Mouse (Mus musculus) lung, embryonic 15.5 days (tissue): ENCODE measurements around the gene Dpf2. TPM values are rescaled to one million over a fixed set of nuclear protein-coding genes. Genes with fewer than 3 reads are reported as not detected.

Experiments used
- ATAC-seq: fragments of 200-750 bp; cut with Nextera tagmentation; 2 replicates; pipeline ENCODE4 v1.8.0; 2017; ENCODE audit warnings: moderate number of reproducible peaks, borderline replicate concordance; ENCODE audit not compliant: low FRiP score, low TSS enrichment; ENCODE audit errors: extremely low read depth
- H3K27ac ChIP-seq: fragments of 300-500 bp; sonication (generic); 2 replicates; pipeline ENCODE4 v1.5.1; 2015; ENCODE audit warnings: moderate library complexity, mild to moderate bottlenecking, inconsistent platforms
- H3K27me3 ChIP-seq: fragments of 300-500 bp; sonication (generic); 2 replicates; pipeline ENCODE4 v1.6.1; 2015; ENCODE audit warnings: inconsistent platforms
- H3K36me3 ChIP-seq: fragments of 300-500 bp; sonication (generic); 2 replicates; pipeline ENCODE4 v1.6.1; 2015; ENCODE audit warnings: inconsistent platforms
- H3K4me1 ChIP-seq: fragments of 300-500 bp; sonication (generic); 2 replicates; pipeline ENCODE4 v1.6.1; 2015; ENCODE audit warnings: inconsistent platforms
- H3K4me2 ChIP-seq: fragments of 300-500 bp; sonication (generic); 2 replicates; pipeline ENCODE4 v1.6.1; 2015; ENCODE audit warnings: inconsistent platforms, mild to moderate bottlenecking, moderate library complexity
- H3K4me3 ChIP-seq: fragments of 300-500 bp; sonication (generic); 2 replicates; pipeline ENCODE4 v1.5.1; 2015; ENCODE audit warnings: mild to moderate bottlenecking, inconsistent platforms
- H3K9ac ChIP-seq: fragments of 300-500 bp; sonication (generic); 2 replicates; pipeline ENCODE4 v1.6.1; 2015; ENCODE audit warnings: inconsistent platforms
- H3K9me3 ChIP-seq: fragments of 300-500 bp; sonication (generic); 2 replicates; pipeline ENCODE4 v1.6.1; 2016; ENCODE audit warnings: inconsistent platforms
- WGBS: fragments of 180-500 bp; shearing (Covaris S2); methylation state at CpG from one replicate; pipeline ENCODE4 v1.1.7; 2015; 5-methylcytosine and 5-hydroxymethylcytosine counted together
- polyA plus RNA-seq: library from polyadenylated mRNA; unstranded; fragments of >200 nt; fragmentation: Nextera tagmentation; extraction: Ambion mirVana; gene quantifications from 2 replicates; pipeline ENCODE4 v1.2.1, GENCODE M21; 2015

Gene Dpf2
- polyA plus RNA-seq, 1 experiment from 2014 or later = 147 TPM

GRCm38 (mm10) chr19:5945891-5946290 is 33.1 kb upstream of the Dpf2 start:
- no peaks in the 10 kb centered on the region for H3K9me3 ChIP-seq
- H3K4me2 ChIP-seq = 0 out of 2 replicates have a peak overlapping the region, but pooled peaks have one; percentile 3
- H3K4me1 ChIP-seq = peaks cover 29% of the 10 kb centered on the region
- ATAC-seq = no peak; the same call in 1 of the 2 replicates
- H3K36me3 ChIP-seq = peaks cover 42% of the 10 kb centered on the region
- H3K27ac ChIP-seq = peak overlapping the region; percentile 81
- WGBS = 29% methylated on average over 8 of the region's 8 CpGs
- no peak overlapping the region; the same call in 1 of the 2 replicates for H3K9ac ChIP-seq
- no peak overlapping the region for H3K4me3 ChIP-seq
- no peaks in the 10 kb centered on the region for H3K27me3 ChIP-seq

GRCm38 (mm10) chr19:5945027-5945426 is 32.2 kb upstream of the Dpf2 start:
- peak; percentile 82 for ATAC-seq
- Histone ChIP-seq H3K9ac (no peak overlapping the region), H3K36me3 (peaks cover 34% of the 10 kb centered on the region), H3K9me3 (no peaks in the 10 kb centered on the region), H3K4me2 (no peak overlapping the region), H3K4me1 (peaks cover 37% of the 10 kb centered on the region), H3K27me3 (no peaks in the 10 kb centered on the region), H3K4me3 (no peak overlapping the region), H3K27ac (peak overlapping the region; percentile 81)
- WGBS = 32% methylated on average over 7 of the region's 7 CpGs

- no peak overlapping the region for H3K9ac ChIP-seq
- no peak overlapping the region for H3K4me3 ChIP-seq
- peaks cover 44% of the 10 kb centered on the region for H3K4me1 ChIP-seq
- no peaks in the 10 kb centered on the region for H3K27me3 ChIP-seq
- H3K36me3 ChIP-seq = peaks cover 32% of the 10 kb centered on the region
- H3K4me2 ChIP-seq = no peak overlapping the region
- WGBS = 39% methylated on average over 8 of the region's 8 CpGs
- H3K9me3 ChIP-seq = no peaks in the 10 kb centered on the region
- ATAC-seq = no peak
- peak overlapping the region; percentile 16 for H3K27ac ChIP-seq
Observed at GRCm38 (mm10) chr19:5944145-5944544, 31.3 kb upstream of the Dpf2 start.

GRCm38 (mm10) chr19:5943404-5943803 is 30.6 kb upstream of the Dpf2 start:
- 89% methylated on average over 15 of the region's 15 CpGs for WGBS
- Histone ChIP-seq H3K9ac (no peak overlapping the region), H3K27ac (no peak overlapping the region), H3K4me2 (no peak overlapping the region), H3K9me3 (no peaks in the 10 kb centered on the region), H3K4me3 (no peak overlapping the region), H3K4me1 (peaks cover 47% of the 10 kb centered on the region), H3K36me3 (peaks cover 26% of the 10 kb centered on the region), H3K27me3 (no peaks in the 10 kb centered on the region)
- ATAC-seq = no peak

- Histone ChIP-seq H3K27me3 (no peaks in the 10 kb centered on the region), H3K4me1 (peaks cover 56% of the 10 kb centered on the region), H3K9ac (no peak overlapping the region), H3K4me2 (no peak overlapping the region), H3K36me3 (peaks cover 18% of the 10 kb centered on the region; the same call in 1 of the 2 replicates), H3K27ac (no peak overlapping the region), H3K4me3 (no peak overlapping the region), H3K9me3 (no peaks in the 10 kb centered on the region)
- 84% methylated on average over 7 of the region's 7 CpGs for WGBS
- ATAC-seq = no peak
Observed at GRCm38 (mm10) chr19:5942581-5942980, 29.8 kb upstream of the Dpf2 start.

GRCm38 (mm10) chr19:5940656-5941055 is 27.8 kb upstream of the Dpf2 start:
- H3K9me3 ChIP-seq = no peaks in the 10 kb centered on the region
- H3K4me1 ChIP-seq = peaks cover 65% of the 10 kb centered on the region
- H3K9ac ChIP-seq = 0 out of 2 replicates have a peak overlapping the region, but pooled peaks have one; percentile 0
- H3K36me3 ChIP-seq = peaks cover 13% of the 10 kb centered on the region; the same call in 1 of the 2 replicates
- no peaks in the 10 kb centered on the region for H3K27me3 ChIP-seq
- no peak overlapping the region for H3K4me3 ChIP-seq
- peak overlapping the region; percentile 69 for H3K27ac ChIP-seq
- 82% methylated on average over 10 of the region's 10 CpGs for WGBS
- H3K4me2 ChIP-seq = no peak overlapping the region
- ATAC-seq = no peak

GRCm38 (mm10) chr19:5940173-5940572 is 27.4 kb upstream of the Dpf2 start:
- Histone ChIP-seq H3K9me3 (no peaks in the 10 kb centered on the region), H3K36me3 (peaks cover 13% of the 10 kb centered on the region; the same call in 1 of the 2 replicates), H3K4me1 (peaks cover 65% of the 10 kb centered on the region), H3K27me3 (no peaks in the 10 kb centered on the region), H3K4me2 (no peak overlapping the region), H3K4me3 (no peak overlapping the region), H3K27ac (peak overlapping the region; percentile 75), H3K9ac (no peak overlapping the region)
- whole genome bisulfite sequencing = 42% methylated on average over 4 of the region's 4 CpGs
- ATAC-seq = 0 out of 2 replicates have a peak, but pooled peaks have one; percentile 9

- WGBS = 82% methylated on average over 5 of the region's 5 CpGs
- peak overlapping the region; percentile 75 for H3K27ac ChIP-seq
Observed at GRCm38 (mm10) chr19:5939715-5940114, 26.9 kb upstream of the Dpf2 start.

GRCm38 (mm10) chr19:5938516-5938915 is 25.7 kb upstream of the Dpf2 start:
- Histone ChIP-seq H3K27ac (peak overlapping the region; percentile 78), H3K4me3 (no peak overlapping the region), H3K36me3 (peaks cover 13% of the 10 kb centered on the region; the same call in 1 of the 2 replicates), H3K27me3 (no peaks in the 10 kb centered on the region), H3K4me1 (peaks cover 56% of the 10 kb centered on the region), H3K9me3 (no peaks in the 10 kb centered on the region), H3K9ac (no peak overlapping the region), H3K4me2 (no peak overlapping the region)
- 85% methylated on average over 6 of the region's 6 CpGs for WGBS
- no peak for ATAC-seq

More at GRCm38 (mm10) chr19:5939715-5940114, 26.9 kb upstream of the Dpf2 start:
- ATAC-seq = no peak
- Histone ChIP-seq H3K9ac (no peak overlapping the region), H3K27me3 (no peaks in the 10 kb centered on the region), H3K4me3 (no peak overlapping the region), H3K4me1 (peaks cover 65% of the 10 kb centered on the region), H3K9me3 (no peaks in the 10 kb centered on the region), H3K4me2 (no peak overlapping the region), H3K36me3 (peaks cover 13% of the 10 kb centered on the region; the same call in 1 of the 2 replicates)

- no peak overlapping the region for H3K9ac ChIP-seq
- peaks cover 13% of the 10 kb centered on the region; the same call in 1 of the 2 replicates for H3K36me3 ChIP-seq
- no peak overlapping the region for H3K4me3 ChIP-seq
- ATAC-seq = no peak
- peak overlapping the region; percentile 78 for H3K27ac ChIP-seq
- H3K9me3 ChIP-seq = no peaks in the 10 kb centered on the region
- H3K27me3 ChIP-seq = no peaks in the 10 kb centered on the region
- peak overlapping the region; percentile 16 for H3K4me2 ChIP-seq
- H3K4me1 ChIP-seq = peaks cover 56% of the 10 kb centered on the region
- 10% methylated on average over 14 of the region's 14 CpGs for WGBS
Observed at GRCm38 (mm10) chr19:5937836-5938406, 25.1 kb upstream of the Dpf2 start.

GRCm38 (mm10) chr19:5937095-5937835 is 24.5 kb upstream of the Dpf2 start:
- no peak for ATAC-seq
- Histone ChIP-seq H3K4me2 (peak overlapping the region; percentile 16; the same call in 1 of the 2 replicates), H3K9ac (no peak overlapping the region)

GRCm38 (mm10) chr19:5935691-5936090 is 22.9 kb upstream of the Dpf2 start:
- ATAC-seq = no peak; the same call in 1 of the 2 replicates
- no peak overlapping the region for H3K9ac ChIP-seq
- H3K4me2 ChIP-seq = peak overlapping the region; percentile 30

More at GRCm38 (mm10) chr19:5937095-5937835, 24.5 kb upstream of the Dpf2 start:
- WGBS = 54% methylated on average over 21 of the region's 21 CpGs
- H3K4me1 ChIP-seq = peaks cover 56% of the 10 kb centered on the region
- no peak overlapping the region for H3K4me3 ChIP-seq
- peaks cover 6% of the 10 kb centered on the region; the same call in 1 of the 2 replicates for H3K36me3 ChIP-seq
- no peaks in the 10 kb centered on the region for H3K27me3 ChIP-seq
- H3K27ac ChIP-seq = peak overlapping the region; percentile 78
- no peaks in the 10 kb centered on the region for H3K9me3 ChIP-seq

More at GRCm38 (mm10) chr19:5935691-5936090, 22.9 kb upstream of the Dpf2 start:
- H3K27ac ChIP-seq = peak overlapping the region; percentile 80
- 0 out of 2 replicates have a peak, but pooled peaks cover 3% of the 10 kb centered on the region for H3K36me3 ChIP-seq
- H3K9me3 ChIP-seq = no peaks in the 10 kb centered on the region
- no peaks in the 10 kb centered on the region for H3K27me3 ChIP-seq
- 39% methylated on average over 5 of the region's 5 CpGs for WGBS
- no peak overlapping the region for H3K4me3 ChIP-seq
- peaks cover 54% of the 10 kb centered on the region for H3K4me1 ChIP-seq
